Mouse (Mus musculus): Measurements from ENCODE around the gene Shc2.
A peak's percentile ranks its signal among the peaks of the same experiment; 100 is the strongest.

Shc2 gene

DNA sequence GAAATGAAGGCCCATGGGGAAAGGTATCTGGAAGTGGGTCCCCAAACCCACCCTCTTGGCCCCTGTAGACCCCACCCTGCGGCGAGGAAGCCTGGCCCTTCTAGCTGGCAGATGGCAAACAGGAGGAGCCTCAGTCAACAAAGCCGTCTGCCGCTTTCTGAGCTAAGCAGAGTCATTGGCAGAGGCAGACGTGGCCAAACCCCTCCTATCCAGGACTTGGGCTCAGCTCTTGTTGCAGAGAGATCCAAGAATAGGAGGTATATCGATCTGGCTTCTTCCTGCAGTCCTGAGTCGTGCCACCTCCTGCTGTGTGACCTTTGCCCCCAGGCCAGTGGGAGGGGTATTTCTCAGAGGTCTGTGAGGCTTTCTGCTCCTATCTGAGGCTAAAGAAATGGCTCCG, 21.9 kb downstream of the Shc2 start:
- no peak for DNase-seq (ENCODE audit: low read depth, low spot score)

DNA sequence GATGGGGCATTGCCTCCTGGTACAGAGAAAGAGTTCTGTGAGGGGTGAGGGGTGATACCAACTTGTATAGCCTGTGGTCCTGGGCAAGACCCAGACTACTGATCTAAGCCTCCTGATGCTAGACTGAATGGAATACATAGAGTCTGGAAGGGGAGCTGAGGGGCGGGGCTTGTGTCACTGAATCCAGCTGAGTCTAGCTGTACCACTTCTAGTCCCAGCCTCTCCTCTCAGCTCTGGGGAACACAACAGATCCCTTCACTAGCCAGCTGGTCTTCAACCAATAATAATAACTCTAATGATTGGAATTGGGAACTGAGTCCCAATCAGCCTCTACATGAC, 23.4 kb downstream of the Shc2 start:
- DNase-seq (ENCODE audit: low read depth, low spot score): no peak

DNA sequence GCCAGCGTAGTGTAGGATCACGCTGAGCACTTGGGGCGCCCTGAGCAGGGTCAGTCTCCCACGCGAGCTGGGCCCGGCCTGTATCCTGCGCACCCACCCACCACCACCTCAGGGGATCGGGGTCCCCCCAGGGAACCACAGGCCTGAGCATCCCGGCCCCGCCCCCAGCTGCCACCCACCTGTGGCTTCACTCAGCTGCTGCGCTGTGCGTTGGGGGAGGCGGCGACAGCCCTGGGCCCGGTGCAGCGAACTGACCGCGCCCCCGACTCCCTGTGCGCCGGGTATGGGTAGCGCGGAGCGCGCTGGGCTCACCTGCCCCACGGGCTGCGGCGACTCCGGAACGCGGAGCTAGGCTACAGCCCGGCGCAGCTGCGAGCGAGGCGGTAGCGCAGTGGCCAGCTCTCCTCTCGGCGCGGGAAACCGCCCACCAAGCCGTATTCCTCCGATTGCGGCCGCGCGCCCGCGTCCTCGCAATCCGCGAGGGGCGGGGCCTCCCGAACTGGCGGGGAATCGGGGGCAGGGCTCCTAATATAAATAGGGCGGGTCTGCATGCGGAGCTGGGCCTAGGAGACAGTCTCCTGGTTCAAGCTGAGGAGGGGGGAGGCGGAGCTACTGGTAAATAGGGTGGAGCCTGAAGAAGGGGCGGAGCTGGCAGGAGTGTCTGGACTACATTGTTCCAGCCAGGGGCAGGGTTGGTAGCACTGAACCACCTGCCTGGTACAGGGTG, 24.0 kb downstream of the Shc2 start, which contains the start of gene C2cd4c:
TSS of gene C2cd4c (minus strand) at position 448 of the 727 bp plus-strand sequence.
- no peak for DNase-seq (ENCODE audit: low read depth, low spot score)

DNA sequence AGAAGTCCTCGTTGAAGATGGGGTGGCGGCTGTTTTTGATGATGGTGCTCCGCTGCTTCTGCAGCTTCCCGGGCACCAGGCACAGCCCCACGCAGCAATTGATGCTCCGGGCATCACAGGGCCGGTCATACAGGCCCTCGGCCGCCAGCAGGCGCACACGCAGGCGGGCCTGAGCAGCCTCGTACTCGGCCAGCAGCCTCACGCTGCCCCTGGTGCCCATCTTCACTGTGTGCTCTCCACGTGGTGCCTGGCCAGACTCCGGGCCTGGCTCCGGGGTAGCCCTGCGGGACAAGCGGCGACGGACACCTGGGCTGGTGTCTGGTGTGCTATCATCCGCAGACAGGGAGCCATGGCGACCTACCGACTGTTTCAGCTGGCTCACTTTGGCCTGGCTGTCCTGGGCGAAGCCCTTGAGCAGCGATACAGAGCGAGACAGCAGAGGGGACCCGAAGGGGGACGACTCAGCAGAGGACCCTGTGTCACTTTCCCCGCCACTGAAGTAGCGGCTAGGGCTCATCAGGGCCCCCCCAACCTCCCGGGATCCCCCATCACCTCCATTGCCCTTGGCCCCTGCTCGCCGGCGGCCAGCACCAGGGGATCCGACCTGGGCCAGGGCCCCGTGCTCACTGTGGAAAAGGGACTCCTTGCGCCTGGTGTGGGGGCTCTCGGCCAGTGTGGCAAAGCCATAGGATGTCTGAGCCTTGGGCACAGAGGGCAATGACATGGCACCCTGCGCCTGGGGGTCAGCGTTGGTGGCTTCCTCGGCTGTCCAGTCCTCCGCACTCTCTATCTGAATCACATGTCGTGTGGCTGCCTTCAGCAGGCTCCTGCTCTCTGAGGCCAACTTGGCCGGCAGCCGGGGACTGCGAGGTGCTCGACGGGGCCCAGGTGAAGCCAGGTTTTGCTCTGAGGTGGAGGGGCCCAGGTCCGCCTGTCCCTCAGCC, 25.3 kb downstream of the Shc2 start:
- DNase-seq (ENCODE audit: low read depth, low spot score): no peak

DNA sequence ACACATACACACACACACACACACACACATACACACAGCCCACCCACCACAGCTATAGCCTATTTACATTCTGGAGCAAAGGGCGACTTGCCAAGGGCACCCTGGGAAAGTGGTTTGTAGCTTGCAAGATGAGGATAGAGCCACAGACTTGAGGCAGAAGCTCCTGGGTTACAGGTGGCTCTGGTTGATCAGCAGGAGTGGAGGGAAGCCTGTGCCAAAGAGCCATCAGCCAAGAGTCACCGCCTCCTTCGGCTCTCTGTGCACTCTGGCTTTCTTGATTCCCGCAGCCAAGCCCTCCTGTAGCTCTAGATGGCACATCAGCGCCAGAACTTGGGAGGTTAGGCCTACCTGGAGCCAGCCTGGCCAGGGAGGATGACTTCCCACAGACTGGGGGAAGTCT, 26.4 kb downstream of the Shc2 start:
- DNase-seq (ENCODE audit: low read depth, low spot score): no peak

DNA sequence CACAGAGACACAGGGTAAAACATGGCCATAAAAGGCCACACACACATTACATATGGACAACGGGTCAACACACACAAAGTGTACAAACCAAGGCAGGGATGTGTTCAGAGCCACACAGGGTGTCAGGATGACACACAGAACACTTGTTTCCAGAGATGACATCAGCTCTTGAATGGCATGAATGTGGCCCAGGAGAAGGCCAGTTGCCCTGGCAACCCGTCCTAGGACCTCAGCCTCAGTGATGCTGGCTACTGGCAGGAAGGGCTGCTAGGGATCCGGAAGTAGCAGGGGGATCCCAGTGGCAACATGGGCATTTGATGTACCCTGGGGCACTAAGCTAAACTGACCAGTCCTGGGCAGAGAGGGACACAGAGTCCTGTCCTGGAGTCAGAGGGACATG, 28.4 kb downstream of the Shc2 start:
- DNase-seq (ENCODE audit: low read depth, low spot score): no peak

DNA sequence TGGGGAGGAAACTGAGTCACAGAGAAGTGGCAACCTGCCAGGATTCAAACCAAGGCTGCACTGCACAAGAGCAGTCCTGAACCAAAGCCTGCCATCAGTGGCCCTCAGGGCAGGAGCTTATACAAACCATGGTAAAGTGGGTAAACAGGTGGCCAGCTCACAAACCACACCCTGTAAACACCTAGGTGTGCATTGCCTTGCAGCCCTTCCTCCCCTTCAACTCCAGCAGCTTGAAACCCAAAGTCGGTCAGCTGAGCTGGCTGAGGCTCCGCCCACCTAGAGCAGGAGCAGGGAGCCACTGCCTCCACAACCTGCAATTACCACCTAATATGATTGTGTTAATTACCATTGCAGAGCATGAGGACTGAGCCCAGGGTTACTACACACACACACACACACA, 29.8 kb downstream of the Shc2 start:
- DNase-seq (ENCODE audit: low read depth, low spot score): no peak

DNA sequence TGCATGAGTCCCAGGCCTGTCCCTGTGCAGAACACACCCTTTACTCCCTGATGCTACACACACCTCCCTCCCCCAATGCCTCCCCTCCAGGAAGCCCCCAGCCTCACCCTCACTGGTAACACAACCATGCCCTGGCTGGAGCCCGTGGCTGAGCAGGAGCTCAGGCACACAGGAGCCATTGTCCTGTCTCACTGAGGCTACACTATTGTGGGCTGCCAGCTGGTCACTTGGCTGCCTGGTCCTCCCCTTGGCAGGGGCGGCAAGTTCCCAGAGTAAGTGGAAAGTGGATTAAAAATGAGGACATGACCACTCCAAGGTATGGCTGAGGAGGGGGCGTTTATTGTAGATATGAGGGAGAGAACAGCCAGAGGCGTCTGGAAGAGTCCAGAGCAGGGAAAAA, 31.2 kb downstream of the Shc2 start:
- DNase-seq (ENCODE audit: low read depth, low spot score): no peak

DNA sequence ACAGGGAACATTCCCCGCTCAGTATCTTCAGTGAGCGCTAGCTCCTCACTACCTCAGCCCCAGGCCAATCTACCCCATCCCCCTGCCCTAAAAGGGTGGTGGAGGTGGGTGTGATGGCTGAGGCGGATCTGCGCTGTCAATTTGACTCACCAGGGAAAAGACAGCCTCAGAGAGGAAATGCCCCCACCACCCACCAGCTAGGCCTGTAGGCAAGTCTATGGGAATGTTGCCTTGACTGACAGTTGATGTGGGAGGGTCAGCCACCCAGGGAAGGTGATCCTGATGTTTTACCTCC, 39.8 kb downstream of the Shc2 start:
- no peak for DNase-seq (ENCODE audit: low read depth, low spot score)

DNA sequence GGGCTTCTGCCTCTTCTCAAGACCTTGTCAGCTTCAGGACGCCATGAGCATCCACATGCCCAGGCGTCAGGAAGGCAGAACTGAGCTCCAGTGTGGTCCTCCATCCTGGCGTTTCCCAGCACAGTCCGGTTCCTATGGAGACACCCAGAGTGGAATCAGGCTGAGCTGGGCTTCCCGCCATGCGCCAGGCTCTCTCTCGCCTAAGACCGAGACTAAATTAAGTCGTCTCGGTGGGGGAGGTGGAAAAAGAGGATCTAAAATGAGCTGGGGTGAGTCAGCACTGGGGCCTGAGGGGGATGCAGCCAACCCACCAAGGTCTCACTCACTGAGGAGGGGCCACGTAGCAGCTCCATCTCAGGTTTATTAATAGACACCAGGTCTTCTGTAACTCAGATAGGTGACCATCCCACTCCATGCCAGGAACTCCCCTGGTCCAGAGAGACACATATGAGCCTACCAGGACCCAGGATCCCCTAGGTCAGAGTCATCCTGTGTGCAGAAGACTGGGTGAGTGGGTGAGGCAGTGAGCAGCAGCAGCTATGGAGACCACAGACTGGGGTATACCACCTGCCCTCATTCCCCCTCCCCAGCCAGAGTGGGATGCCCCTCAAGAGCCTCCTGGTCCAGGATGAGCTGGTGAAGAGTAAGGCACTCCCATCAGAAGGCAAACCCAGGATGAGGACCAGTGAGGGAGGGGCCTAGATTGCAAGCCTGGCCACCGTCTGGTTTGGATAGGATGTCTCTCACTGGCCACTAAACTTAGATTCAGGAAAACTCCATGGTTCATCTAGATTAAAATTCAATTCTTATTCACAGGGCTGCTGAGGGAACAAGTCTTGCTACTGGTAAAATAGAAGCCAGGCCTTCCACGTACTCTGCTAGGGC, 40.4 kb downstream of the Shc2 start:
- DNase-seq (ENCODE audit: low read depth, low spot score): no peak

DNA sequence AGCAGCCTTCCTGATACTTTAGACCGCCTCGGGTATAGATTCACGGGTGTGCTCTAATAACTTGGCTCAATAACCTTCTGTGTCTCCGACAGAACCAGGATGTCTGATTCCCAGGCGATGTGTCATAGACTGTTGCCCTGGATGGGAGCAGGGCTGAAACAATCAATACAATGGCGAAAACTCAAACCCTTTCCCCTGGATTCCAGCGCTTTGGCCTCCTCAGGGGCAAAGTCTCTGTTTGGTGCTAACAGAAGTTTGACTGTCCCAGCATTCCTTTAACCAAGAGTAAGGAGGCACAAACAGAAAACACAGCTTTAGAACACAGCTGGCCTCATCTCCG, 42.2 kb downstream of the Shc2 start:
- no peak for DNase-seq (ENCODE audit: low read depth, low spot score)

DNA sequence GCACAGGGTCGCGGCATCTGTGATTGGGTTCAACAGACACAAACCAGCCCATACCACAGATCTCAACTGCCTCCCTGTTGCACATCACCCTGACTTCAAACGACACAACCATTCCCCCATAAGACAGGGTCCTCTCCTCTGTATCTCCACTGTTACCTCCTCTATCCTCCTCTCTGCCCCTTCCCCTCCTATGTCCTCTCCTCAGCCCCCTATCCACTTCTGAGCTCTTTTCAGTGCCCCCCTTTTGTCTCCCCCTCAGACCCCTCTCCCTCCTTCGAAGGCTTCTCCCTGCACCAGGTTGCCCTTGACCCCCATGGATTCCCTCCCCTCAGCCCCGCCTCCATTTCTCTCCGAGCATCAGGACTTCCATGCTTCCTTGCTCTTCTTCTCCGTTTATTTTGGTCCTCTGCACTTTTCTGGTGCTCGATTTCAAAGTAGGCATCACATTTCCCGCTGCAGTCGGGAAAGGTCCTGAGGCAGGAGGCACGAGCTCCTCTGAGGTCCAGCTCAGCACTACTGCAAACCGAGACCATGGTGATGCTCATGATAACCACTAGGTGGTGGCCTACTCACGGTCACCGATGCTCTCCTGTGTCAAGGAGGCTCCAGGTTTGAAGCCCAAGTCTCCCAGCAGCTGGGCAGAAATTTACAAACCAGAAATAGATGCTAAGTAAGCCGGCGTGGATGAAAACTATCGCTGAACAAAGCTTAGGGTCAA, 42.7 kb downstream of the Shc2 start:
- peak; percentile 71 for DNase-seq (ENCODE audit: low read depth, low spot score)

DNA sequence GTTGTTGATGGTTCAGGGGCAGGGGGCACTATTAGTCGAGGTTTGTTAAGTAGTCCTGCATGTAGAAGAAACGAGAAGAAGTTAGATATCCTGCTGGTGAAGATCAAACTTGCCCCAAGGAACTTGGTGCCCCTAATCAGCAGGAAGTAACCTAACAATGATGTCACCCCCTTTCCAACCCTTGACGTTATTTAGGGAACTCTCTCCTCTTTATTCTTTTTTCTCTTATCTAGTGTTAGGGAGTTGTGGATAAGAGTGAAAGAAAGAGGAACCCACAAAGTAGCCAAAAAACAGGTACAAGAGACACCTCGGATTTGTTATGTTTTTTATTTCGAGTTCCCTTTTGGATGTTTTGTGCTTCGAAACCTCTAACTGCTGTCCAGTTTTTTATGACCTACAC, 43.6 kb downstream of the Shc2 start:
- DNase-seq (ENCODE audit: low read depth, low spot score): no peak

DNA sequence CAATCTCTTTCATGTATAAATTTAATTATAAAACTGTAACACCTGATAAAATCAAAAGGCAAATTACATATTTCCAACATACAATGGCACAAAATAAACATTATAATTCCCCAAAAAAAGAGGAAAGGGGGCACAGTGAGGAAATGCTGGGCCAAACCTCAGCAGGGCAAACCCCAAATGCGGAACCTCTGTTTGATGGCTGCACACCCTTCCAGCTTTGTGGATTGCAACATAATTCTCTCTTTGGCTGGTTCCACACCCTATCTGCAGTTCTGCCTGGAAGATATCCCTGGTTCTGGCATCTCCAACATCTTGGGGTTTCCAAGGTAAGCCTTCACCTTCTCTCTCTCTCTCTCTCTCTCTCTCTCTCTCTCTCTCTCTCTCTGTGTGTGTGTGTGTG, 47.0 kb downstream of the Shc2 start:
- no peak for DNase-seq (ENCODE audit: low read depth, low spot score)

DNA sequence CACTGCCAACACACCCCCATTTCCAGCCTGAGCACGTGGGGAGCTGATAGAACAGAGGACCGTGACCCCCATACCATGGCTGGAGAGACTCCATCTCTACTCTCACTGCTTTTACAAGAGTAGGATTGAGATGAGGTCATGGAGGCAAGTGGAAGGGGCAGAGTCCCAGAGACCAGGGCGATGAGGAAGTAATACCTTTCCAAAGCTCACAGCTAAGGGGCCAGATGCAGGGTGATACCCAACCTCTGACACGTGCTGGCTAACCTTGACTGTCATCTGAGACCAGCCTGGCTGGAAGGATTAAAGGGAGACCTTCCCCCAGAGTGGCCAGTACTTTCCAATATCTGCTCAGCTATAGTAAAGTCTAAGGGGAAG, 50.0 kb downstream of the Shc2 start:
- no peak for DNase-seq (ENCODE audit: low read depth, low spot score)

DNA sequence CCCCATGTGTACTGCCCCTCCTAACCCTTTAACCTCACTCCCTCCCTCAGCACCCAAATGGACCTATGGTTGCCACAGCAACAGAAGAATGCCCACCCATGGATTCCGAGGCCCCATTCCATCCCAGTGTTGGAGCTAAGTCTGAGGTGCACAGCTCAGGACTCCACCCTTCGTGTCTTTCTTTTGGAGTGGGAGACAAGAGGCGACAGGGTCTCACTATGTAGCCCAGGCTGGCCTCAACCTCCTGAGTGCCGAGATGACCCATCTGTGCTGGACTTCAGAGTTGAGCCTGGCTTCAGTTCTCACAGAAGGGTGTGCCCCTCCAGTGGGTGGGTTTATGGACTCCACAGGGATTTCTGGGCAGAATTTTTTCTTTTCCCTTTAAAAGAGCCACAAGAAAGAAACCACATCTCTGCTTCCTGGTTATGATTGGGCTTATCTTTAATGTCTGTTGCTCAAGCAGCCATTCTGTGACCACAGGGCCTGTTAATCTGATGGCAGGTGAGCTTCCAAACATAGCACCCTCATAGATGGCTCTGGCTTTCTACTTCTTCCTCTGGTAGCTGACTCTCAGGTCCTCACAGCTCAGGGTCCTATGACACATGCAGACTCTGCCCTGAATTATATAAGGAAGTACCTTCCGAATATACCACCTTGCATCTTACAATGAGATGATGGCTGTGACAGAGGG, 50.5 kb downstream of the Shc2 start, which contains the start of gene Theg:
TSS of gene Theg (minus strand) at position 271 of the 691 bp plus-strand sequence.
- DNase-seq (ENCODE audit: low read depth, low spot score): no peak

DNA sequence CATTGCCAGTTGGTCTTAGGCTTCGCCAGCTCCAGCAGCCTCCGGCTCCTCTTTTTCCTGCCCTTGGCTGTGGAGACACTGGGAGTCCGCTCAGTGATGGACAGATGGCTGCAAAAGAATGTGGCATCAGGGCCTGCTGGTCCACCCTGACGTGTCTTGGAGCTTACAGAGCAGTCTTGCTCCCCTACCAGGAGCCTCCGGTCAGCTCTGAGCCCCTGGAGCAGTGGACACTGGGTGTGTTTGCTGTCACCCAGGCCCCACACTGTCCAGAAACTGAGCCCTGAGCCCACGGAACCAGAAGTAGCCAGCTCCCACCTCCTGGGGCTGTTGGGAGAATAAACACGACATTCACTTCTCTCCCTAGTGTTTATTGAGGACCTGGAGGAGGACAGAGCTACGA, 51.5 kb downstream of the Shc2 start:
- DNase-seq (ENCODE audit: low read depth, low spot score): no peak

DNA sequence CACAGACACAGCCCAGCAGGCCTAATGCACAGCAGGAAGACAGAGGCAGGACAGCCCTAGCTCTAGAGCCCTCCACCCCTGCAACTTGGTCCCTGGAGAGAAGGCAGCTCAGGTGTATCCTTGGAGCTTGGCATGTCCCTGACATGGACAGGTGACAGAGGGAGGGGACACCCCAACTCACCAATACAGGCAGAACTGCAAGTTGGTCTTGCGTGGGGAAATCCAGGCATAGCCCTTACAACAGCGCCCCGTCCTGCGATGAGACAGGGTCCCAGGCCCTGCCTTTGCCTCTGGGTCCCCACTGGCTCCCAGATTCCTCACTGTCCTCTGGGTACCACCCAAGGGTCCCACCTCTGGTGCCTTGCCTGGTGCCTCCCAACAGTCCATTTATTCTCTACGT, 52.0 kb downstream of the Shc2 start:
- DNase-seq (ENCODE audit: low read depth, low spot score): no peak

DNA sequence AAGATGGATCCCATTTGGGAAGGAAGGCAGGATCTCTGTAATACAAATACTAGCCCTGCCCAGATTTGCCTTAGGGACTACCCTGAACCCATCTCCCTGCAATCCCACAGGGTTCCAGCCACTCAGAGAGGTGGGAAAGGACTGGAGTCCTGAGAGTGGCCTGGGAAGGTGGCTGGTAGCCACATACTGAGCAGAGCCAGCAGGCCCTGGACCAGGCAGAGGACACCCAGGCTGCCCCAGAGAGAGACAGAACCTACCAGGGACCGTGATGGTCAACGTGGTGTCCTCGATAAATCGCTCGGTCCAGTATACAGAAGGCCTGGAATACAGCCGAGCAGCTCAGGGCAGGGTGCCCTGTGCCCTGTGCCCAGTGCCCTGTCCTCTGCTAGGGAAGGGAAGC, 52.6 kb downstream of the Shc2 start:
- no peak for DNase-seq (ENCODE audit: low read depth, low spot score)

DNA sequence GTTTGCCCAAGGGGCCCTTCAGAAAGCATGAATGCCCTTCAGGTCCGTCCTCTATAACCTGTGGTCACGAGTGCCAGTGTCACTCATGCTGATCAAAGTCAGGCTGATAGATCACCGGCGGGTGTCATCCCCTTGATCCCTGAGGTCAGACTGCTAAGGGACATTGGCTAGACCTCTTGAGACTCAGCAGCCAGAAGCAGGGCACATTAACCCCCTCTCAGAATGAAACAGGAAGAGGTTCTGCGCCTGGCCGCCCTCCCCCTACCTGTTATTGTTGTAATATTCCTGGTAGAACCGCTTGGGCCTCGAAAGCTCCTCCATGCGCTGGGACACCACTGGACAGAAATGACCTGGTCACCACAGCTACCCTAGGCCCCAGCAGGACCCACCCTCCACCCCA, 53.3 kb downstream of the Shc2 start:
- DNase-seq (ENCODE audit: low read depth, low spot score): no peak

DNA sequence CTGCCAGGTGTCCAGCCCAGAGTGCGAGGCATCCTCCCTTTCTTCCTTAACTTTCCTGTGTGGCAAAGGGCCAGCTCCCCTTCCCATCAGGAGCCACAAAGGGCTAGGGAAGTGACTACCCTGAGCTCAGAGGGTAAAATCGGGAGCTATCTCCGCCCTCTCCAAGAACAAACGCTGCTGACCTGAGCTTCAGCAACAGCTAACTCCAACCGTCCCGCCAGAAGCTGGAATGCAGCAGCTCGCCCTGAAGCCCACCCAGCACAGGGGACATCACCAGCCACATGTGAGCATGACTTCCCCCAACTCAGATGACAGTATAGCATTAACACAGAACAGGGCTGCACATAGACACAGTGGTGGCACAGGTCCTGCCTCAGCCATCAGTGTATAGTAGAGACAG, 53.7 kb downstream of the Shc2 start:
- DNase-seq (ENCODE audit: low read depth, low spot score): no peak

Measured in retina, postnatal 7 days (tissue).